Mouse (Mus musculus): Measurements from ENCODE around the gene Exoc8.
A peak's percentile ranks its signal among the peaks of the same experiment; 100 is the strongest.

Exoc8 gene

GRCm38 (mm10) chr8:124905482-124905881 is 8.0 kb upstream of the Exoc8 start:
- no peak for DNase-seq (ENCODE audit: low spot score)

DNA sequence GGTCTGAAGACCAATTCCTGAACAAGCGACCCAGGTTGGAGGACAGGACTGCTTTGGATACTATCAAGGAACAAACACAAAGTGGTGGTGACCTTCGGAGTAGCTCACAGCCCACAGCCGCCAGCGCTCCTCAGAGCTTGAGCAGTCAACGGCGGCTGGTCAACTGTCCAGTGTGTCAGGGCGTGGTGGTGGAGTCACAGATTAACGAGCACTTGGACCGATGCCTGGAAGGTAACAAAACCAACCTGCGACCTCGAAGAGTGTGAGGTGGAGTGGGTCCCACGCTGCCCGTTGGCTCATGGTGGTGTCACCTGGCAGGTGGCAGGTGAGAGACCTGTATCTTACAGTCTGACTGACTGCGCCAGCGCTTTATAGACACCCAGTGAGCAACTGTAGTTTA is 5.7 kb upstream of the Exoc8 start:
- no peak for DNase-seq (ENCODE audit: low spot score)

- DNase-seq (ENCODE audit: low spot score) = no peak
Measured at GRCm38 (mm10) chr8:124898251-124898905, 873 bp upstream of the Exoc8 start.

DNA sequence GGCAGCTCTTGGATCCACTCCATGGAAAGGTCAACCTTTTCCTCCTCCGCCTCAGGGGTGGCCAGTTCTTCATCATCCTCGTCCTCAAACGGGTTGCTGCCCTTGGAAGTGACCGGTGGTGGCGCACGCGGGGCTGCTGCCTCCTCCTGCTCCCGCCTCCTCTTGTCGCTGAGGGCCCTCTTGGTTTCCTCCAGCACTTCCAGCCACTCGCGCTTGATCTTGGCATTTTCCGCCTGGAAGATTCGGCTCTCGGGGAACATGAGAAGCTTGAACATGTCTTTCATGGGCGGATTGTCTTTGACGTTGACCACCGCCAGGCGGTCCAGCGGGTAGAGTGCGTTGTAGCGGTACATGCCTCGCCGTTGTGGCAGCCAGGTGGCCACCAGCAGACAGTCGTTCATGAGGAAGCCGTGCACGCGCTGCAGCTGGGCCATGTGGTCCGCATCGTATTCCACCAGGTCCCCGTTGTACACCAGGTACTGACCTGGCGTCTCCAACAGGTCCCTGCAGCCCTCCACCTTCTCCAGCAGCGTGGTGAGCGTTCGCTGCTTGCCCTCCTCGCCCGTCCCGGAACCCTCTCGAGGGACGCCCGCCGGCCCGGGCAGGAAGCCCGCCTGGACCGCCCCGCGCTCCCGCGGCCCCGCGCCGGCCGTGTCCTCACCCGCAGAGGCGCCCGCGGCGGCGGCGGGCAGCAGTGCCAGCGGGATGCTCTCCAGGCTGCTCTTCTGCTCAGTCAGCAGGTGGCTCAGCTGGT is 696 bp downstream of the Exoc8 start:
- peak; percentile 73 for DNase-seq (ENCODE audit: low spot score)

- peak; percentile 13 for DNase-seq (ENCODE audit: low spot score)
Measured at GRCm38 (mm10) chr8:124896010-124896631, 1.4 kb downstream of the Exoc8 start.

DNA sequence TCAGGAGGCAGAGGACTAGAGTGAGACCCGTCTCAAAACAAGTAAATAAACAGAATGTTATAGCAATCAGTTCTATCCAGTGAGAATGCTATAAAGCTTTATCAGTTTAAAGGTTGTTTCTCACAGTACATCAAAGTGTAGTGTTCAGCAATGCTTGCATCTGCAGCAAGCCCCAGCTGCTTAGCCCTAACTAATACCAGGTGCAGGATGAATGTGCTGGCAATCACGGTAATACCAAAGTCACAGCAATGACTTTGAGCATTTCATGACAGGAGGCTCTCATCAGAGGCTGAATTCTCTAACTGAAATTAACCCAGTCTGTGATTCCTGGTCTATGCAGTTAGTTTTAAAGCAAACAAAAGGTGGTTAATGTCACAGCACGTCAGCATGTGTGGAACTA is 4.9 kb downstream of the Exoc8 start:
- no peak for DNase-seq (ENCODE audit: low spot score)

- DNase-seq (ENCODE audit: low spot score) = no peak
Measured at GRCm38 (mm10) chr8:124888385-124888784, 9.1 kb downstream of the Exoc8 start.

- no peak for DNase-seq (ENCODE audit: low spot score)
Measured at GRCm38 (mm10) chr8:124878946-124879526, 18.5 kb downstream of the Exoc8 start.

GRCm38 (mm10) chr8:124878141-124878540 is 19.4 kb downstream of the Exoc8 start:
- DNase-seq (ENCODE audit: low spot score) = no peak

GRCm38 (mm10) chr8:124872690-124873089 is 24.8 kb downstream of the Exoc8 start:
- DNase-seq (ENCODE audit: low spot score) = no peak

- no peak for DNase-seq (ENCODE audit: low spot score)
Measured at GRCm38 (mm10) chr8:124872081-124872480, 25.4 kb downstream of the Exoc8 start.

DNA sequence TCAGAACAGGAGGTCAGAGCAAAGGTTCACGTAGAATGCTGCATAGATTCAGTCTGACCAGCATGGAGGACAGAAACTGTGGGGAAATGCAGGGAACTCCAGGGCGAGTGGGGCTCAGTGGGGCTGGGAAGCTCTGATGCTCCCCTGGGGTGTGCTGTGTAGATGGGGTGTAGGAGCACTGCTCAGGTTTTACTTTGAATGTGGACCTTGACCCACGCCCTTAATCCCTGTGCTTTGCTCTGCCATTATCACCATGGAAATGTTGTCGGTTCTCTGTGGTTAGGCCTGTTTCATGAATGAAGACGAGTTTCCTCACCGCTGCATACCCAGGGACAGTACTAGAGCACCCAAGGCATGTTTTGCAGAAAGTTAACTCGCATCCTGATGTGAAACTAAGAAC is 26.0 kb downstream of the Exoc8 start:
- DNase-seq (ENCODE audit: low spot score) = no peak

DNA sequence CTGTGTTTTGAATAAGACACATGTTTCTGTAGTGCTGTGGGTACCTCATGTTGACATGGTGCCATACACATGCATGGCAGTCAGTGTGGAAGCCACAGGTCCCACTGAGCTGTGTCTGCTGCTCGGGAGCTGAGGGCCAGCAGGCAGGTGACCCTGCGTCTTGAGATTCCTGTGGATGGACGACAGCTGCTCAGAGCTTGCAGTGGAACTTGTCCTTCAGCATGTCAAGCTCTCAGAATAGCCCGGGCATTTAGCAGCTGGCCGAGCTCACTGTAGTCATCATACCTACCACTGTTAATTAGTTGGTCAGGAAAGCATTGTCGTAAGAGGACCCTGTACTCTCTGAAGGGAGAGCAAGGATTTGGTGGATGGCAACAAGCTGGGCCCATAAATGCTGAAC is 27.8 kb downstream of the Exoc8 start:
- no peak for DNase-seq (ENCODE audit: low spot score)

GRCm38 (mm10) chr8:124867126-124867525 is 30.4 kb downstream of the Exoc8 start:
- DNase-seq (ENCODE audit: low spot score) = no peak

DNA sequence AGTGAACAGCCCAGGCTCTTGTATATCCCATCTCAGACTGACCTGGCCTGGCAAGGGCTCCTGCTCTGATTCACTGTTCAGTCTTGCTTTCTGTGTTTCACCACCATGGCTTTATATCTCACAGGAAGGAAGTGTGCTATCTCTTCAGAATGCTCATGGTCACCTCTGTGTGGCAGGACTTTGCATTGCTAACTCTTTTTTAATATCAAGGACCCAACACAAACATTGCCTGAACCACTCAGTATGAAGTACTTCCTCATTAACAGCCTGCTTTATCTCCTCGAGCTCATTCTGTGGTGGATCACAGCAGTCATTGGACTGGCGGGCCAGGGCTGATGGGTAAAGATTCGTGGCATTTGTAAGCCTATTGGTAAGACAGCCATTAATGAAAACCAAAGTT is 30.8 kb downstream of the Exoc8 start:
- no peak for DNase-seq (ENCODE audit: low spot score)

- DNase-seq (ENCODE audit: low spot score) = no peak
Measured at GRCm38 (mm10) chr8:124863729-124864128, 33.8 kb downstream of the Exoc8 start.

DNA sequence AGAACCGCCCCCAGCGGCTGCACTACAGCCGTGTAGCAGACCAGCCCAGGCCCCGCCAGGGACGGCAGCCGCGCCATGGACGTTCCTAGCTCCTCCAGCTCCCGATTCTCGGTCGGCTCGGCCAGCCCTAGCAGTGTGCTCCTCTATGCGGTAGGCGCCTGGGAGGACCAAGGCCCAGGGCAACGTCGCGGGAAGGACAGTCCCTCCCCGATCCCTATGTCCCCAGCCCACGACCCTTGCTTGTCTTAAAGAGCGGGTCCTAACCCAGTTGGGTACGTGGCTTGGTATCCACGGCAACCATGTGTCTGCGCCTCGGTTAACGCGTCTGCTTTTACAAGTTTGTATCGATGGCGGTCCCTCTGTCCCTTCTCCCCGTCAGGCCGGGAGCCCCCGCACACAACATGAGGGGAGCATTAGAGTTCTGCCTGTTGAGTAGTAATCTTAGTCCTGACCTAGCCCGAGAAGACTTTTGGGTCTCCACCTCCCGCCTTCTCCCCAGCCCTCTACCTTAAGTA is 34.3 kb downstream of the Exoc8 start:
- DNase-seq (ENCODE audit: low spot score) = no peak

- peak; percentile 94 for DNase-seq (ENCODE audit: low spot score)
Measured at GRCm38 (mm10) chr8:124862321-124863162, 35.0 kb downstream of the Exoc8 start, which contains the start of the genes Gnpat and 2810004N23Rik. Gene Gnpat (plus strand): TSS chr8:124863033. Gene 2810004N23Rik (minus strand): TSS chr8:124863120.

DNA sequence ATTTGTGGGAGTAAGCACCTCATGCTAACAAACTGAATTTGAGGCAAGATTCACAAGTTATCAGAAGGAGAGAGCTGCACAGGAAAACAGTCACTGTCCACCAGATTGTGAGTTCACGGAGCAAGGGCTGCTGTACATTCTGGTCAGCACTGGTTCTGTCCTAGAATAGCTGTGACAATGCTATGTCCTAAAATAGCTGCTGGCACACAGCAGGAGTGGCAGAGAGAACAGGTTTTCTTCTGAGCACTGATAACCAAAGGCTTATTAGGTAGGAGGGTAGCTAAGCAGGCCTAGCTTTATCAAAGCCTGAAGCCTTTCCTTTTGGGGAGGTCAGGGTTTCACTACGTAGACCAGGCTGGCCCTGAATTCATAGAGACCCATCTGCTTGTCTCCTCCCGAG is 37.3 kb downstream of the Exoc8 start:
- no peak for DNase-seq (ENCODE audit: low spot score)

GRCm38 (mm10) chr8:124859466-124859865 is 38.0 kb downstream of the Exoc8 start:
- DNase-seq (ENCODE audit: low spot score) = no peak

- DNase-seq (ENCODE audit: low spot score) = no peak
Measured at GRCm38 (mm10) chr8:124853511-124853910, 44.0 kb downstream of the Exoc8 start.

DNA sequence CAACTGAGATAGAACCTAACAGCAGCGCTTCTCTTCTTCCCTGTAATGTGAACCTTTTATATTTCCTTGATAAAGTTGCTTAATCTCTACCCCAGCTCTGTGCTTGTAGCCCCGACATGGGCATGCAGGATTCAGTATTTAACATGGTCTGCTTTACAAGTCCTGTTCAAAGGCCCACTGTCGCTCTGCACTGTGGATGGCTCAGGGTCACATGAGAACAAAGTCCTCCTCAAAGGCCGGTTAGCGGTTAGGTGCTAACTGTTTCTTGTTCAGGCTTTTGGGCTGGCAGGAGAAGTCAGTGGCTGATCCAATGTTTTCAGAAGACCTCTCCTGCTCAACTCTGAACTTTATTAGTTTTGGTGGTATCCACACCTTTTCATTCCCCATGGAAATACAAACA is 51.9 kb downstream of the Exoc8 start:
- DNase-seq (ENCODE audit: low spot score) = no peak
